ENCODE assay signal across 16 mouse cellular contexts in genomic region chr7:37758886-37759285, GRCm38 (mm10). TPM values are rescaled to one million over a fixed set of nuclear protein-coding genes. Genes with fewer than 3 reads are reported as not detected.
"Had no signal": no experiment of that assay in that cellular context is flagged by ENCODE, and none has a peak within 500 bp of the region (broad histone marks: within the 10 kb centered on the region; RNA-seq: fewer than 3 reads in every experiment).

No protein-coding gene starts in this region.

- DNase-seq: liver, postnatal 0 days; lung, adult 2 months; lung, postnatal 14 days; lung, postnatal 36 days; retina, postnatal 1 day; right cerebral cortex, adult 18-20 months; right cerebral cortex, postnatal 25 days; right cerebral cortex, postnatal 4 days; spleen, adult 18-20 months; thymus, adult 18-20 months; thymus, postnatal 25 days; thymus, postnatal 4 days had no signal

RNA-seq across cellular contexts. Expression of gene Zfp536, which starts 14.6 kb away (rescaled TPM):
- total RNA-seq: megakaryocyte progenitor cell, adult 5-6 weeks; monocyte, adult 5-6 weeks; neutrophil, adult 5-6 weeks had no signal
- polyA plus RNA-seq: liver, postnatal 0 days; macrophage had no signal
